Mouse (Mus musculus) lung, embryonic 15.5 days (tissue): Measurements from ENCODE around the gene Mgat4c. TPM values are rescaled to one million over a fixed set of nuclear protein-coding genes. Genes with fewer than 3 reads are reported as not detected.

Source experiments
- ATAC-seq: fragments of 200-750 bp; cut with Nextera tagmentation; 2 replicates; pipeline ENCODE4 v1.8.0; 2017; ENCODE audit warnings: moderate number of reproducible peaks, borderline replicate concordance; ENCODE audit not compliant: low FRiP score, low TSS enrichment; ENCODE audit errors: extremely low read depth
- H3K27ac ChIP-seq: fragments of 300-500 bp; sonication (generic); 2 replicates; pipeline ENCODE4 v1.5.1; 2015; ENCODE audit warnings: moderate library complexity, mild to moderate bottlenecking, inconsistent platforms
- H3K27me3 ChIP-seq: fragments of 300-500 bp; sonication (generic); 2 replicates; pipeline ENCODE4 v1.6.1; 2015; ENCODE audit warnings: inconsistent platforms
- H3K36me3 ChIP-seq: fragments of 300-500 bp; sonication (generic); 2 replicates; pipeline ENCODE4 v1.6.1; 2015; ENCODE audit warnings: inconsistent platforms
- H3K4me1 ChIP-seq: fragments of 300-500 bp; sonication (generic); 2 replicates; pipeline ENCODE4 v1.6.1; 2015; ENCODE audit warnings: inconsistent platforms
- H3K4me2 ChIP-seq: fragments of 300-500 bp; sonication (generic); 2 replicates; pipeline ENCODE4 v1.6.1; 2015; ENCODE audit warnings: inconsistent platforms, mild to moderate bottlenecking, moderate library complexity
- H3K4me3 ChIP-seq: fragments of 300-500 bp; sonication (generic); 2 replicates; pipeline ENCODE4 v1.5.1; 2015; ENCODE audit warnings: mild to moderate bottlenecking, inconsistent platforms
- H3K9ac ChIP-seq: fragments of 300-500 bp; sonication (generic); 2 replicates; pipeline ENCODE4 v1.6.1; 2015; ENCODE audit warnings: inconsistent platforms
- H3K9me3 ChIP-seq: fragments of 300-500 bp; sonication (generic); 2 replicates; pipeline ENCODE4 v1.6.1; 2016; ENCODE audit warnings: inconsistent platforms
- WGBS: fragments of 180-500 bp; shearing (Covaris S2); methylation state at CpG from one replicate; pipeline ENCODE4 v1.1.7; 2015; 5-methylcytosine and 5-hydroxymethylcytosine counted together
- polyA plus RNA-seq: library from polyadenylated mRNA; unstranded; fragments of >200 nt; fragmentation: Nextera tagmentation; extraction: Ambion mirVana; gene quantifications from 2 replicates; pipeline ENCODE4 v1.2.1, GENCODE M21; 2015

The Mgat4c gene
- polyA plus RNA-seq, 1 experiment from 2014 or later, result 0.41 TPM

DNA sequence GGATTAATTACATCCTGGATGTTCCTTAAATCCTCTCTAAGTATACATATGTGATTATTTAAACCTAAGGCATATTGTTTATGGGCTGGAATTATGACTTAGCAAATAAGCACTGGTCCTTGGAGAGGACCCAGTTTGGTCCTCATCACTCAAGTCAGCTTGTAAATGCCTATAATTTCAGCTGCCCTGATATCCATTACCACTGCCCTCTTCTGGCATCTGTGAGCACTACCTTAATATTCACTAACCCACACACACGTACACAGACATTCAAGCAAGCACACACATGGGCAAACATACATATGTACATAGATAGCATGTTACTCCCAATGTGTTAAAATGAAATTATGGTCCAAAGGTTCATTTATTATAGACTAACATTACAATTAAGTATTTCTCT lies 474.6 kb downstream of the Mgat4c start:
- Histone ChIP-seq H3K9ac (no peak overlapping the region), H3K4me2 (no peak overlapping the region), H3K36me3 (no peaks in the 10 kb centered on the region), H3K4me3 (no peak overlapping the region), H3K27me3 (no peaks in the 10 kb centered on the region), H3K27ac (no peak overlapping the region), H3K4me1 (peaks cover 6% of the 10 kb centered on the region; the same call in 1 of the 2 replicates), H3K9me3 (no peaks in the 10 kb centered on the region)
- 41% methylated on average over 1 of the region's 1 CpGs for WGBS
- ATAC-seq, result no peak

DNA sequence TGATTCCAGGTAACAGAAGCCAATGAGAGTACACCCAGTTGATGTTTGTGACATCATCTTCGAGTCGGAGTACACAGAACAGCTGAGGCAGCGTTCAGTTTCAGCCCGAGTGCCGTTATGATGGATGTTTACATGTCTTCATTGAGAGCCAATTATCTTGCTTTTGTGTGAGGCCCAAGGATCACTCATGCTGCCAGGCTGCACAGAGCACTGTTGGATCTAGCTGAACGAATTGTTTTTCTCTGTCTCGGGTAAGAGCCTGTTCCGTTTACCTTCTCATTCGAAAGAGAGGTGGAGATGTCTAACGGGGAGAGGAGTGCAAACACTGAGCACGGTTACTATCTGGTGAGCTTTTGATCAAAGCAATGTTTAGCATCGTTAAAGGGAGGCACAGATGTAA lies 477.5 kb downstream of the Mgat4c start:
- H3K27me3 ChIP-seq, result no peaks in the 10 kb centered on the region
- H3K4me2 ChIP-seq, result peak overlapping the region; percentile 44
- peak overlapping the region; percentile 3; the same call in 1 of the 2 replicates for H3K4me3 ChIP-seq
- ATAC-seq, result no peak
- 4% methylated on average over 12 of the region's 12 CpGs for WGBS
- H3K36me3 ChIP-seq, result no peaks in the 10 kb centered on the region
- no peaks in the 10 kb centered on the region for H3K9me3 ChIP-seq
- H3K27ac ChIP-seq, result no peak overlapping the region
- H3K4me1 ChIP-seq, result peaks cover 6% of the 10 kb centered on the region; the same call in 1 of the 2 replicates
- no peak overlapping the region for H3K9ac ChIP-seq

DNA sequence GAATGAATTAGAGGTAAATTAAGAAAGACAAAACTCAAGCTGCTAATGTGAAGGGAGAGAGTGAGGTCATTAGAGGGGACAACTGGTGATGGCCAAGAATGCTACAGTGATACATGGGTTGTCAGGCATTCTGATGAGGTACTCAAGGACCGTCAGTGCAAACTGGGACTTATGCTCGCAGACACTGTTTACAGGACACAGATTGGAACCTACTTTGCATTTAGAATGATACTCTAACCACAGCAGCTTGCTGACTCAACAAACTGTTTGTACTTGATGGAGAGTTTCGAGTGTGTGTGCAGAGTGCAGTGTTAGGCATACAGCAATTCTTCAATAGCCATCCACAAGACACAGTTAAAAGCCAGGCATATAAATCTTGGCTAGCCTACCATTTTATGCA lies 503.4 kb downstream of the Mgat4c start:
- no peaks in the 10 kb centered on the region for H3K36me3 ChIP-seq
- no peaks in the 10 kb centered on the region for H3K9me3 ChIP-seq
- no peaks in the 10 kb centered on the region for H3K27me3 ChIP-seq
- H3K4me2 ChIP-seq, result no peak overlapping the region
- H3K9ac ChIP-seq, result no peak overlapping the region
- no peaks in the 10 kb centered on the region for H3K4me1 ChIP-seq
- 31% methylated on average over 3 of the region's 3 CpGs for WGBS
- no peak overlapping the region for H3K4me3 ChIP-seq
- ATAC-seq, result no peak
- no peak overlapping the region for H3K27ac ChIP-seq

DNA sequence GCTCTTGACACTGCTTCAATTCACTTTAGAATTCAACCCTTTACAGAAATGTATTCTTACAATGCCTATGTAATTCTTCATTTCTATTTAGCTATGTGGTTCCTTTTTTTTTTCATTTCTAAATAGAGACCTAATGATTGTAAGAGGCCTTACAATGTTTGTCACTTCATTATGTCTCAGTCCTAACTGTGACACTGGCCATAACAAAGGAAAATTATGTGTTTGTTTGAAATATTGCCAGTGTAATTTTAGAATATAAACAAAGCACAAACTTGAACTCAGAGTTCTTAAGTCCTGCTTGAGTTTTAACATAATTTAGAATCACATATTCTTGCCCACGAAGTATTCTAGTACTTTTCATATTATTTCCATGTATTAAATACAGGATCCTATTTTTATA lies 510.4 kb downstream of the Mgat4c start:
- Histone ChIP-seq H3K9ac (no peak overlapping the region), H3K4me3 (no peak overlapping the region), H3K27ac (no peak overlapping the region), H3K36me3 (no peaks in the 10 kb centered on the region), H3K4me2 (no peak overlapping the region), H3K4me1 (no peaks in the 10 kb centered on the region), H3K9me3 (no peaks in the 10 kb centered on the region), H3K27me3 (no peaks in the 10 kb centered on the region)
- ATAC-seq, result no peak
- 54% methylated on average over 1 of the region's 1 CpGs for WGBS

DNA sequence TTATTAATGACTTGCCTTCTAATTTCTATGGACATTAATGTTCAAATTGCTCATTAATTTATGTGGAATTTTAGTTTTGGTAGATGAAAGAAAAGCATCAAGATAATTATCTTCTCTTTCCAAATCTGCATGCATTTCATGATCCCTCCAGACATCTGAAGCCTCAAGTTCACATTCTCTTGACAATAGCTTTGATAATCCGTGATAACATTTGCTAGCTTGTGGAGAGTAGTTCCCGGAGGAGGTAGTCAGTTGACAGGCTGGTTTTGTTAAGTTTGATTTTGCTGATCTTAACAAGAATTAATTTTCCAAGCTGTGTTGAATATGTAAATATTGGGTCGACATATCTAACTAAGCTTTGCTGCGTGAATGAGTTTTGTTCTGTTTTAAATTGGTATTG lies 515.6 kb downstream of the Mgat4c start:
- Histone ChIP-seq H3K4me2 (no peak overlapping the region), H3K4me1 (no peaks in the 10 kb centered on the region), H3K27ac (no peak overlapping the region), H3K27me3 (no peaks in the 10 kb centered on the region), H3K9me3 (no peaks in the 10 kb centered on the region), H3K36me3 (no peaks in the 10 kb centered on the region), H3K9ac (no peak overlapping the region), H3K4me3 (no peak overlapping the region)
- no peak for ATAC-seq
- WGBS, result 71% methylated on average over 4 of the region's 4 CpGs

DNA sequence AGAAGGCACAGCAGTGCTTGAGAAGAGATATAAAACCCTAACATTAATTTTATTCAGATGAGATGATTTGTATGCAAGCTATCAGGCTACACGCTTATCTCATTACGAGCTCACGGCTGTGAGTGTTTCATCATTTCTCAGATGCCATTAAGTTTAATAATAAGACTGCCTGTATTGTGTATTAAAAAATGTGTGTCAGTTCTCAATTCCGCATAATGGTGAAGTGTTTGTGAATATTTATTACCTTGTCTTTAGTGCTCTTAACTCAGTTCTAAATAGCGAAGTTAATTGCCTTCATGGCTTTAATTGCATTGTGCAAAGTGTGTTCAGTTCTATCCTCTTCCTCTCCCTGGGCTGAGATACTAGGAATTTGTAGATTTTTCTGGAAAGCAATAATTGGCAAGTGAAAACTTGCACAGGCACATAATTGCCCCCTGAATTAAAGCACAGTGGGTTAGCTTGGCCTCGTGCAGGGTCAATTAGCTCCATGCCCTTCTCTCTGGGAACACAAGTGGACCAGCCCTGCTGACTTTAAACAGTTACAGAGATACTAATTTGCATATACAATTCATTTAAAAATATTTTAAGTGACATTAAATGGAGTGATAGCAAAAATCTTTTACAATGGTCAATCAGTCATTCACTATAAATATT lies 557.4 kb downstream of the Mgat4c start:
- Histone ChIP-seq H3K27ac (no peak overlapping the region), H3K4me2 (no peak overlapping the region), H3K27me3 (no peaks in the 10 kb centered on the region), H3K4me1 (no peaks in the 10 kb centered on the region), H3K9ac (no peak overlapping the region), H3K36me3 (no peaks in the 10 kb centered on the region), H3K9me3 (no peaks in the 10 kb centered on the region), H3K4me3 (no peak overlapping the region)
- 79% methylated on average over 6 of the region's 6 CpGs for WGBS
- no peak for ATAC-seq

DNA sequence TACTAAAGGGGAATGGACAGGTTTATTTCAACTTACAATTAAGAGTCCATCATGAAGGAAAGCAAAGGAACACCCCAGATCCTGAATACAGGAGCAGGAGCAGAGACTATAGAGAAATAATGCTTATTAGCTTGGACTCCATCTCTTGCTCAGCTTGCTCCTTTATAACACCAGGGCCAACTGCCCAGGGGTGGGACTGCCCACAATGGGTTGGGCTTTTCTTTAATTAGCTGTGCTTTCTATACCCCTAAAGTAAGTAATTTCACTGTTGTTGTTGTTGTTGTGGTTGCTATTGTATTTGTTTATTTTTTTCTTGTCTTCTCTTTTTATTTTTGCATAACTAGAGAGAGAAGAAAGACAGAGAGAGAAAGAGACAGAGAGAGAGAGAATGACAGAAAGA lies 562.6 kb downstream of the Mgat4c start:
- Histone ChIP-seq H3K4me1 (no peaks in the 10 kb centered on the region), H3K4me3 (no peak overlapping the region)
- no peak for ATAC-seq

GRCm38 (mm10) chr10:102244601-102245000 lies 563.3 kb downstream of the Mgat4c start:
- Histone ChIP-seq H3K9me3 (no peaks in the 10 kb centered on the region), H3K27ac (no peak overlapping the region), H3K27me3 (no peaks in the 10 kb centered on the region), H3K4me2 (no peak overlapping the region), H3K9ac (no peak overlapping the region), H3K36me3 (no peaks in the 10 kb centered on the region), H3K4me3 (no peak overlapping the region), H3K4me1 (no peaks in the 10 kb centered on the region)
- 75% methylated on average over 5 of the region's 5 CpGs for WGBS
- no peak for ATAC-seq

More for the DNA sequence above, 562.6 kb downstream of the Mgat4c start:
- no peak overlapping the region for H3K4me2 ChIP-seq
- no peak overlapping the region for H3K27ac ChIP-seq
- H3K9me3 ChIP-seq, result no peaks in the 10 kb centered on the region
- H3K27me3 ChIP-seq, result no peaks in the 10 kb centered on the region
- no peaks in the 10 kb centered on the region for H3K36me3 ChIP-seq
- H3K9ac ChIP-seq, result no peak overlapping the region

- Histone ChIP-seq H3K9ac (no peak overlapping the region), H3K36me3 (no peaks in the 10 kb centered on the region), H3K4me1 (no peaks in the 10 kb centered on the region), H3K27ac (no peak overlapping the region), H3K9me3 (no peaks in the 10 kb centered on the region), H3K4me3 (no peak overlapping the region), H3K4me2 (no peak overlapping the region), H3K27me3 (no peaks in the 10 kb centered on the region)
- no peak for ATAC-seq
- 80% methylated on average over 9 of the region's 9 CpGs for WGBS
These were observed 564.0 kb downstream of the Mgat4c start for GRCm38 (mm10) chr10:102245269-102245668.

GRCm38 (mm10) chr10:102308892-102309479 lies 627.7 kb downstream of the Mgat4c start:
- no peak for ATAC-seq
- Histone ChIP-seq H3K27ac (no peak overlapping the region), H3K4me1 (no peaks in the 10 kb centered on the region), H3K9me3 (no peaks in the 10 kb centered on the region), H3K36me3 (no peaks in the 10 kb centered on the region), H3K27me3 (no peaks in the 10 kb centered on the region), H3K9ac (no peak overlapping the region), H3K4me2 (no peak overlapping the region), H3K4me3 (no peak overlapping the region)
- 73% methylated on average over 5 of the region's 5 CpGs for WGBS

- no peak overlapping the region for H3K4me2 ChIP-seq
- WGBS, result 58% methylated on average over 5 of the region's 5 CpGs
- no peak overlapping the region for H3K4me3 ChIP-seq
- H3K4me1 ChIP-seq, result no peaks in the 10 kb centered on the region
- no peak overlapping the region for H3K9ac ChIP-seq
- H3K36me3 ChIP-seq, result no peaks in the 10 kb centered on the region
- no peak for ATAC-seq
- H3K9me3 ChIP-seq, result no peaks in the 10 kb centered on the region
- H3K27ac ChIP-seq, result no peak overlapping the region
- no peaks in the 10 kb centered on the region for H3K27me3 ChIP-seq
These were observed 684.5 kb downstream of the Mgat4c start for GRCm38 (mm10) chr10:102365685-102366381.

DNA sequence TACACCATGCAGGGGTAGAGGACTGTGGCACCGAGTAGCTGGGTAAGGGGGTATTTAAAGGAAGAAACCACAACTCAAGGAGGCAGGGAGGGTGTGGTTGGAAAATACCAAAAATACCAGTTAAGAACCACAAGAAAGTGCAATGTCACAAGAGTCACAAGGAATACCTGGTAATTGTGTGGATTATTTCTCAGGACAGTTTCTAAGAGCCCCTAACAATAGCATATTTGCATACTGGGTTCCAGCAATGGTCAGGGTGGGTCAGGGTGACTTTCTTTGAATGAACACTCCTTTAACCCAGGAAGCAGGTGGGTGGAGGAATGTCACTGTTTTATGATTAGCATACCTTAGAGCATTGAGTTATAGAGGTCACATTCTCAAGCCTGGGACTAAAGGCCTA lies 689.3 kb downstream of the Mgat4c start:
- Histone ChIP-seq H3K4me1 (no peaks in the 10 kb centered on the region), H3K4me2 (no peak overlapping the region), H3K36me3 (no peaks in the 10 kb centered on the region), H3K9me3 (no peaks in the 10 kb centered on the region), H3K4me3 (no peak overlapping the region), H3K27me3 (no peaks in the 10 kb centered on the region), H3K9ac (no peak overlapping the region), H3K27ac (no peak overlapping the region)
- 69% methylated on average over 1 of the region's 1 CpGs for WGBS
- ATAC-seq, result no peak
